Mouse (Mus musculus) liver, adult 2 months (tissue): ENCODE results near the gene Tldc1.

Experiments used
- CTCF ChIP-seq: fragments of 200-500 bp; IDR thresholded peaks from 2 replicates; pipeline ENCODE4 v1.5.1; 2011; ENCODE audit warnings: low read depth, low read length, control low read depth
- POLR2A ChIP-seq: fragments of 200-500 bp; IDR thresholded peaks from 2 replicates; pipeline ENCODE4 v1.6.1; 2011; ENCODE audit warnings: low read length, control low read depth; ENCODE audit not compliant: insufficient read depth; ENCODE audit errors: extremely low read depth

GRCm38 (mm10) chr8:119728351-119728895 lies 49.8 kb downstream of the Tldc1 start:
- TF ChIP-seq POLR2A (no peak), CTCF (no peak)
